Mouse (Mus musculus): Measurements from ENCODE around the gene Zfp830.

Zfp830 gene

DNA sequence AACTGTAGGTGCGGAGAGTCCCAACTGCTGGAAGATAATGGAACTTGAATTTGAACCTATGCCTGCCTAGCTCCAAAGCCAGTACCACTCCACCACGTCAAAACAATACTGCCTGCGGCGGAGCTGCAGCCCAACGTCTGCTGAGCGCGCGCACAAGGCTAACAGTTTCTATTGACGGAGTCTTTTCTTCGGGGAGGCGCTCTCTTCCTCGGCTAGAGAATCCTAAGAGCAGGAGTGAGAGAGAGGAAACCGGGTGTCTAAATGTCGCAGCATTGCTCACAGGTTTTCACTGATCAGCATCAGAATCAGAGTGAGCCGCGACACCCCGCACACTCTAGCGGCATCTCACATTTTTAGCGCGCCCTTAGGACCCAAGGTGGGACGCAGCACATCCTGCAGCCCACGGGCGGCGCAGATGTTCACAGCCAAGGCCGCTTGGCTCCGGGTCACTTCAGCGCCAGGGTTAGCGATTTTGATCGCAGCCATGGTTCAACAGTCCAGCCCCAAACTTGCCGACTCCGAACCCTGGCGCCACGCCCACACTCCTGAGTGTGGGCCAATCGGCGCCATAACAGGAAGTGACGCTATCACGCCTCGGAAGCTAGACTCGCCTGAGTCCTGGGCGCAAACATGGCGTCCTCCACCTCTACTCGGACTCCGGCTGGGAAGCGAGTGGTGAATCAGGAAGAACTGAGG lies at the start of gene Zfp830, which contains the start of gene Cct6b:
TSS of gene Zfp830 (plus strand) at position 604 of the 696 bp plus-strand sequence.
TSS of gene Cct6b (minus strand) at position 580 of the 696 bp plus-strand sequence.
- DNase-seq, result peak; percentile 81 to 82

DNA sequence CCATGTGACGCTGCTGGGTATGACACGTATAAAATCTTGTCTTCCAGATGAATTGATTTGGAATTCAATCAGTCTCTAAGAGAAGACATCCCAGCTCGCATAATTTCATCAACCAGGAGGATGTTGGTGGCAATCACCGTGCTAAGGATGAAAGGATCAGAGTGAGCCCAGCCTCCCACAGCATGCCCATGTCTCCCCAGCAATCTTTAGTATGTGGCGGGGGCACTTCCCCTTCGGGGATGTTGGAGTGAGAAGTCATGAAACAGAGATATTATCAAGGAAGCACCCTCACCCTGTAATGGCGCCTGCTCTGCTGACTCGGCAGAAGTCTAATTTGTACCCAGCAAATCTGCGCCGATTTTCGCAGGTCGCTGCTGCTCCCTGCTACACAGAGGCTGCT lies 44.9 kb upstream of the Zfp830 start:
- no peak for DNase-seq

DNA sequence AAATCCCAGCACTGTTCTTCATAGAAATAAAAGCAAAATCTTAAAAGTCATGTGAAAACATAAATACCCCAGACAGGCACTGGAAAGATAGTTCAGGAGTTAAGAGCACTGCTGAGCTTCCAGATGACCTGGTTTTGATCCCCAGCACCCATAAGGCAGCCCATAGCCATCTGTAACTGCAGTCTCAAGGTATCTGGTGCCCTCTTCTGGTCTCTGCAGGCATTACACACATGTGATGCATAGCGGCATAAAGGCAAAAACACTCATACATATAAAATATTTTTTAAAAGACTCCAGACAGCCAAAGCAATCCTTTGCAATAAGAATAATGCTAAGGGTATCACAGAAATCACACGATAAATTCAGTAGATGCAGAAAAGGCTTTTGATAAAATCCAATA lies 37.3 kb upstream of the Zfp830 start:
- no peak for DNase-seq

DNA sequence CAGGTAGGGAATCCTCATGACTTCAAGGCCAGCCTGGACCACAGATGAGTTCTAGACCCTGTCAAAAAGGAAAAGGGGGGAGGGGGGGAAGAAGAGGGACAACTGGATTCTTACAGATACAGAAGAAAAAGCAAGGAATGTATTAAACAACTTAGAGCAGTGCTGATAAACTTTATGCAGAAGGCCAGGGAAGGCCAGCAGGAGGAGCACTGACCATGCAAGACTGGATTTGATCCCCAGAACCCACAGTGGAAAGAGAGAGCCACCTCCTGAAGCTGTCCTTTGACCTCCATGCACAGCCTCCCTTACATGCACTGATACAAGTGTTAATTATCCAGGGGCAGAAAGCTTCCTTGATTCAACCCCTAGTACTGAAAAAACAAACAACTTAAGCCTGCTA lies 29.9 kb upstream of the Zfp830 start:
- DNase-seq, result no peak

DNA sequence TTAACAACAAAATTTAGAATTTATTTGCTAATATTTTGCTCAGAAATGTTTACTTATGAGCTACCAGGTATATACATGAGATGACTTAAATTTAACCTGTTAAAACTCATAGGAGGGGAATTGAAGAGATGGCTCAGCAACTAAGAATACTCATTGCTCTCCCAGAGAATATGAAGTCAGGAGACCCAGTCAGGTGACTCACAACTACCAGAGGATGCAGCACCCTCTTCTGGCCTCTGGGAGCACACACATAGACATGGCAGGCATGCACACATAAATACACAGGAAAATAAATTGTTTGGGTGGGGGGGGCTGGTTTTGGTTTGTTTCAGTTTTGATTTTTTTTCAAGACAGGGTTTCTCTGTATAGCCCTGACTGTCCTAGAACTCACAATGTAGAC lies 25.1 kb upstream of the Zfp830 start:
- no peak for DNase-seq

DNA sequence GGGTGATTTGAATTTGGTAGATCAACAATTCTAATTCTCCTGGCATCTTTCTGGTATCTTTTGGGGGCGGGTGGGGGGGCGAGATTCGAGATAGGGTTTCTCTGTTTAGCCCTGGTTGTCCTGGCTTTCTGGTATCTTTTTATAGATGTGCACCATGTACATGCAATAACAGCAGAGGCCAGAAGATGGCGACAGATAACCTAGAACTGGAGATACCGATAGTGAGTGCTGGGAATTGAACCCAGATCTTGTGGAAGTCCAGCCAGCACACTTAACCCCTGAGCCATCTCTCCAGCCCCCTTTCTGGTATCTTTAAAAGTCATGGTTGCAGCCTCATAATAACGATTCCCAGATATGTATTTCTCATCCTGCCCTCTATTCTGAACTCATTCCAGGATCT lies 18.0 kb upstream of the Zfp830 start:
- peak; percentile 11 to 29 for DNase-seq

DNA sequence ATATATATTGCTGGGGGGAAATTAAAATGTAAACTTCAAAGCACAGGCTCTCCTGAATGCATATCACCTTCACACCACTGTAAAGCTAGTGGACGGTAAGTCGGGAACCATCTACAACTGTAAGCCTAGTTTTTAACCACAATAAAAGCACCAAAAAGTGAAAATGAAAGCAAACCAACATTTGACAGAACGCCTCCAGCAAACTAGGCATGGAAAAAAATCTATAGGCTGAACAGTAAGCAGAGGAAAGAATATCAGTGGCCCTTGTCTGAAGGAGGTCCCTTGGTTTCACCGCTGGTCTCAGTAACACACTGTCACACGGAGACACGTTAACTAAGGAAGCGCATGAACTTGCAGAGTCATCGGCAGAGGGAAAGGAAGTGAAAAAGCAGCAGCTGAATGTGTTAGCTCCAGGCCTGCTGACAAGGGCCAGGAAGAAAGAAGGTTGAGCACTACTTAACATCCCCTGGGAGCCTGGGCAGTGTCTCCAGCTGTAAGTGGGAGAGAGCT lies 17.2 kb upstream of the Zfp830 start:
- DNase-seq, result peak; percentile 16 to 25

DNA sequence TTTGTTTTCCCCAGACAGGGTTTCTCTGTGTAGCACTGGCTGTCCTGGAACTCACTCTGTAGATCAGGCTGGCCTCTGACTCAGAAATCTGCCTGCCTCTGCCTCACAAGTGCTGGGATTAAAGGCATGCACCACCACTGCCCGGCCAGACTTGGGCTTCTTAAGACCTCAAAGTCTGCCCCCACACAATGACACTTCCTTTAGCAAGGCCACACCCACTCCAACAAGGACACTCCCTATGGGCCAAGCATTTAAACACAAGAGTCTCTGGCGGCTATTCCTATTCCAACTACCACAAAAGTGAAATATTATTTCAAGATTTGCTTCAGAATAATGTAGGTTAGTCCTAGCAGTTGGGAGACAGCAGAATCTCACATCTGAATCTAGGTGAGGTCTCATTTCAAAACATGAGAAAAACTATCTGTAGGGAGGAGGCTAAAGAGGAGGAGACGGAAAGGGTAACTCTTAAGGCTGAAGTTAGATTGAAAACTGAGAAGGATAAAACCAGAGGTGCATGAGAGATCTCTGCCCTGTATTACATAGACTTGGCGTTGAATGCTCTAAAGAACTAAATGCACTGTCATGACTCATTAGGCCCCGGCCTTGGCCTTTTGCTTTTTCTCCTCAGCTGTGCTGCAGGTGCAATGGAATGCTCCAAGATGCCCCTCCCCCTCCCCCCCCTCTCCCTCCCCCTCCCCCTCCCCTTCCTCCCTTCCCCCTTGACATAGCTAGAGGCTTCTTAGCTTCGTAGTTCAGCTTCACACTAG lies 11.6 kb upstream of the Zfp830 start:
- DNase-seq, result no peak

DNA sequence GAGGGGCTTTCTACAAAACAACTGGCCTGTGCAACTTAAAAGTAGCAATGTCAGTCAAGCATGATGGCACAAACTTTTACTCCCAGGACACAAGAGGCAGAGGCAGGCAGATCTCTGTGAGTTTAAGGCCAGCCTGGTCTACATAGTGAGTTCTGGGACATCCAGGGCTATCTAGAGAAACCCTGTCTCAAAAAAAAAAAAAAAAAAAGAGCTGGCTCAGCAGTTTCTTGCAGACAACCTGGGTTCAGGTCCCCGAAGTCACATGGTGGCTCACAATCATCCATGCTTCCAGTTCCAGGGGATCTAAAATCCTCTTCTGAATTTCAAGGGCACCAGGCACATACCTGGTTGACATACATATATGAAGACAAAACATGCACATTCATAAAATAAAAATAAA lies 8.2 kb upstream of the Zfp830 start:
- DNase-seq, result no peak

DNA sequence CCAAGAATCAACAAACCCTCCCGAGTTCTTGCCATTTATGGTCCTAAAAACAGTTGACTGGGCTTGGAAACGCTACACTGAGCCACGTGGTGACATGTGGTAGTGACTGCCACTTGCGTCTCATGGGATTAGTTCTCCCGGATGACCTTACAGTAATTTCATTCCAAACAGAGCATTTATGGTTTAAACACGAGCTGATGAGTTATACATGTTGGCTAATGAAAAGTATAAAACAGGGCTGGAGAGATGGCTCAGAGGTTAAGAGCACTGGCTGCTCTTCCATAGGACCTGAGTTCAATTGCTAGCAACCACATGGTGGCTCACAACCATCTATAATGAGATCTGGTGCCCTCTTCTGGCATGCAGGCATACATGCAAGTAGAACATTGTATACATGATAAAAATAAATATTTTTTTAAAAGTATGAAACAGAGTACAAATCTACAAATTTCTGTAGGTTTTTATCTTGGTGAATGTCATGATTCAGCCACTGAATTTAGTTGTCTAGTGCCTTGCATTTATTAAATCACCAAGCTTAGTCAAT lies 1.8 kb upstream of the Zfp830 start:
- no peak for DNase-seq

DNA sequence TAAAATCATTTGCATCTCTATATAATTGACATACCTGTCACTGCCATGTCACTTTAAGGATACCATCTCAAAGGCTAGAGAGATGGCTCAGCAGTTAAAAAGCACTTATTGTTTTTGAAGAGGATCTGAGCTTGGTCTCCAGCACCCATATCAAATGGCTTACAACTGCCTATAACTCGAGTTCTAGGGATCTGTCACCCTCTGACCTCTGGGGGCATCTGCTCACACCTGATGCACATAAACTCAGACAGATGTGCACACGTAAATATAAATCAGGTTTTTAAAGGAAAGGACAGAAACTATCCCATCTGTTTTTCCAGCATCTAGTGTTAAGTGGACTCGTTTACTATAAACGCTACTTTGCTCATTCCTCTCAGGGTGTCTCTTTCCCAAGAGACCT lies 884 bp upstream of the Zfp830 start:
- DNase-seq, result no peak

DNA sequence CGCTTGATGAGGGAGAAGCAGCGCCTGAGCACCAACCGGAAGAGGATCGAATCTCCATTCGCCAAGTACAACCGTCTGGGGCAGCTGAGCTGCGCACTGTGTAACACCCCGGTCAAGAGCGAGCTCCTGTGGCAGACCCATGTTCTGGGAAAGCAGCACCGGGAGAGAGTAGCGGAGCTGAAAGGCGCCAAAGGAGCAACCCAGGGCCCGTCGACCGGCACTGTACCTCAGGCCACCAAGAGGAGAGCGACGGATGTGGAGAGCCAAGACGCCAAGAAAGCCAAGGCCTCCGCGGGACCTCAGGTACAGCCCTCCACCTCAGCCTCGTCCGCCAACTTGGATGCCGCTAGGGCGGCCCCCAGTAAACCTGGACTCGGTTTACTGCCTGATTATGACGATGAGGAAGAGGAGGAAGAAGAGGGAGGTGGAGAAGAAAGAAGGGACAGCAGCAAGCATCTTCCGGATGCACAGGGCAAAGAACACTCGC lies 336 bp downstream of the Zfp830 start:
- DNase-seq, result no peak

DNA sequence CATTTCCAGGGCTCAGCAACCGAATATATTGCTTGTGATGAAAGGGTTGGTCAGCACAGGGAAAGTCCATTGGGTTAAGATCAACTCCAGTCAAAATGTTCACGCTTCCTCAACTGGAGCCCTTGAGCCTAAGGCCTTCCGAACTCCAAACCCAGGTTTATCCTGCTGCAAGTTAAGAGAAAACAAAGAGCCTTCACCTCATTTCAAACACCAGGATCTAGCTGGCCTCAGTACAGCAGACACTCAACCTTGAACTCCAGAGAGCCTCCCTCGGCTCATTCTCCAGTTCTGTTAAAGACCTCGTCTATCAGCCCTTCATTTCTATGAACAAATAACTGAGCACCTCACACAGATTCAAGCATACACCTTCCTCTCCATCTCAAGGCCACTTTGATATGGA lies 16.0 kb downstream of the Zfp830 start:
- DNase-seq, result no peak

DNA sequence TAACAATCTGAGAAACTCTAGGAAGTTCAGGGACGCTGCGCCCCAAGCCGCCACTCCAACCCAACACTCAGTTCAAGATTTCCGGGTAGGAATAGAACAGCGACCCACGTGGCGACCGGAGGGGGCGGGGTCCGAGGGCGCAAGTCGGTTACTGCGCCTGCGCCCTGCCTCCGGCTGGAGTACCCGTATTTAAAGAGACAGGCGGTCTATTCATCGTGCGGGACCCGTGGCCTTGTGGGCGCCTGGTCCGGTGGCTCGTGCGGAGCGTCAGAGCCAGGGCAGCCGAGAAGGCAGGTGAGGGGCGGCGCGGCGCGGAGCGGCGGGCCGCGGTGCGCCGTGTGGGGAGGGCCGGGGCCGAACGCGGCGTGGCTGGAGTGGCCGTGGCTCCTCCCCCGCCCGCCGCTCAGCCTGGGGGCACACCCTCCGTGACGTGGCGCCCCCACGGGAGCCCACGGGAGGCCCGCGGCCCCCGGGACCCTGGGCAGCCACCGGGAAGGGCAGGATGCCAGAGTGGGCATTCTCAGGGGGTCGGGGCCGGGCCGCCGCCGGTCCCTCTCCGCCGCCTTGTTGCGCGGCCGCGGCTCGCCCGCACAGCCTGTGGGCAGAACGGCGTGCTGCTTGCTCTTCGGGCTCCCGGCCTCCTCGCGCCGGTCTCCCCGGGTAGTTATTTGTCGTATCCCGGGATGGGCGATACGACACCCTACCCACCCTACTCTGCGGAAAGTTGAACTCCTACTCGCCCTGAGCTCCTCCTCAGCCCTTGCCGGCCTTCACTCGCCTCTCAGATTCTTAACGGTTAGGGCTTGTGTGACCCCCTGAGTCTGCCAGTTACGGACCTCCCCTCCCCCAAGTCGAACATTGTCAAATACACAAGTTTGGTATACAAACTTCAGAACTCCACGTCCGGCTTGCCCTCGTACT lies 17.1 kb downstream of the Zfp830 start, which contains the start of gene Lig3:
TSS of gene Lig3 (plus strand) at position 126 of the 921 bp plus-strand sequence.
- peak; percentile 85 to 91 for DNase-seq

DNA sequence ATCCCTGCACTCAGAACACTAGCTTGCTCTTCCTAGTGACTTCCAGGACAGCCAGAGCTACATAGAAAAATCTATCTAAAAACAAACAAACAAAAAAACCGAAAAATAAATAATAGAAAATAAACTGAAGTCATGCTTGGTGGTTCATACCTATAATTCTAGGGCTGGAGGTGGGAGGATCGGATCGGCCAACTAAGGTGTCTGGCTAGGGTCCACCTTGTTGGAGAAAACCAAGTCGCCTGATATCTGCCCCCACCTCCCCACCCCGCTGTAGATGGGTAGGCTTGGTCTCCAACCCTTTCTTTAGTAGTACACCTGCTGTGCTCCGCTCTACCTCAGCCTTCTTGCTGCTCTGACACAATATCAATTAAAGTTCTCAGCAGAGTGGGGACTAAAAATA lies 18.1 kb downstream of the Zfp830 start:
- DNase-seq, result no peak

DNA sequence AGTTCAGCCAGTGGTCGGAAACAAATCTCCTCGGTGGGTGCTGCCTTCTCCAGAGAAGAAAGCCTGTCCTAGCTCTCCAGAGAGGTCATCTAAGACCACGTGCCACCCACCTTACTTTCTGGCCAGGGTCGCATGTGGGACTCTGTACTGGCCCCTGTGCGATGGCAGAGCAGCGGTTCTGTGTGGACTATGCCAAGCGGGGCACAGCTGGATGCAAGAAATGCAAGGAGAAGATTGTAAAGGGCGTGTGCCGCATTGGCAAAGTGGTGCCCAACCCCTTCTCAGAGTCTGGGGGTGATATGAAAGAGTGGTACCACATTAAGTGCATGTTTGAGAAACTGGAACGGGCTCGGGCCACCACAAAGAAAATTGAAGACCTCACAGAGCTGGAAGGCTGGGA lies 19.3 kb downstream of the Zfp830 start:
- no peak for DNase-seq

DNA sequence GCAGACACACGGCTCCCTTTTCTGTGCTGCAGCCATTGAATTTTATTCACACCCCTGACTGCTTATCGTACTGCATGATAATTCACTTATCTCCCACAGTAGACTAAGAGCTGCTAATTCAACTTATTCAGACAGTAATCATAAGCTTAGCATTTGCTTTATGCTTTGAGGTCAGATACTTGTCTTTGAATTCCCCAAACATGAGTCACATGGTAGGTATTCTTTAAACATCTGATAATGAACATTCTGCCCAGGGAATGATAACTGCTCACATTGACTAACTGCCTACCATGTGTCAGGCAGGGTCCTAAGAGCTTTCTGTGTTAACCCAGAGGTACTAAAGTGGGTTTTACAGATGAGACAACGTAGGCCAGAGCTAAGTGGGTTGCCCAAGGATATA lies 42.5 kb downstream of the Zfp830 start:
- no peak for DNase-seq

DNA sequence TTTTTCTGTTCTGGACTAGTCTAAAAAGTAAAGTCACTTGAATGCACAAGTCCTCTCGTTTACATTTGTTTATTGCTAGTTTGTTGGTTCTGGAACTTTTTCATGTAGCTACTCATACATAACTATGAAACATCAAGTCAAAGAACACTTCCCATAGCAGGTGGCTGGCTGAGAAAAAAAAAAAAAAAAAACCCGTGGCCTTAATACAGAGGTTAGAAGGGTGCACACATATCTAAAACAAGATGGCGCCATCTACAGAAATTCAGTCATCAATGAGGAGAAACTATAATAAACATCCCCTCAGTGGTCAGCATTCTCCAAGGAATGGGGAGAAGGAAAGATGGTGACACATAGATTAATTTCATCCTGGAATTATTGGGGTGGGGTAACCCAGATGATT lies 43.2 kb downstream of the Zfp830 start:
- no peak for DNase-seq

DNA sequence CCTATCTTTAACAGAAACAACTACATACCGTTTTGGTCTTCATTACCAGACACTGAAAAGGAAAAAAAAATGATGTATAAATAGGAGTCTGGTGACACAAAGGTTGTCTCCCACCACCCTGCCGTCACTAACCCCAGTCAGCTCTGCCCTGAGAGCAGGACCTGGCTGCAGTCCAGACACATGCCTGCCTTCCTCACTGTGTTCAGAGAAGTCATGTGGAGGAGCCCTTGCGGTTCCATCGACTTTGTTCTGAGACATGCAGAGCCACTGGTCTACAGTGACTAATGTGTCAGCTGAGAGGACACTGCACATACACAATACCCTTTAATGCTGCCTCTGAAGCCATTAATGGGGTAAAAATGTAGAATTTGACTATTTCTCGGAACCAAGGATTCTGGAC lies 44.3 kb downstream of the Zfp830 start:
- no peak for DNase-seq

Measured in thymus, adult 18-20 months (tissue).